Mouse (Mus musculus): ENCODE measurements around the gene Traf3ip1.

GRCm38 (mm10) chr1:91562977-91563590 is 68.6 kb downstream of the Traf3ip1 start:
- TF ChIP-seq CTCF (IDR thresholded peaks at IDR 0.05; ENCODE audit: borderline replicate concordance, insufficient read depth, low read length), result no peak
- no peak for TF ChIP-seq POLR2A (IDR thresholded peaks at IDR 0.05; ENCODE audit: low read depth, low read length)
